Mouse (Mus musculus): ENCODE results near the gene Ube2z. TPM values are rescaled to one million over a fixed set of nuclear protein-coding genes. Genes with fewer than 3 reads are reported as not detected.
"Not testable (repeated sequence)": the region's sequence is repeated elsewhere in the genome, so short reads cannot be mapped to it uniquely, and the experiment has no call there.

The Ube2z gene
- polyA plus RNA-seq (2014; fragmentation: Nextera tagmentation; extraction: Ambion mirVana) = 32.3 and 32.7 TPM in 2 replicates

DNA sequence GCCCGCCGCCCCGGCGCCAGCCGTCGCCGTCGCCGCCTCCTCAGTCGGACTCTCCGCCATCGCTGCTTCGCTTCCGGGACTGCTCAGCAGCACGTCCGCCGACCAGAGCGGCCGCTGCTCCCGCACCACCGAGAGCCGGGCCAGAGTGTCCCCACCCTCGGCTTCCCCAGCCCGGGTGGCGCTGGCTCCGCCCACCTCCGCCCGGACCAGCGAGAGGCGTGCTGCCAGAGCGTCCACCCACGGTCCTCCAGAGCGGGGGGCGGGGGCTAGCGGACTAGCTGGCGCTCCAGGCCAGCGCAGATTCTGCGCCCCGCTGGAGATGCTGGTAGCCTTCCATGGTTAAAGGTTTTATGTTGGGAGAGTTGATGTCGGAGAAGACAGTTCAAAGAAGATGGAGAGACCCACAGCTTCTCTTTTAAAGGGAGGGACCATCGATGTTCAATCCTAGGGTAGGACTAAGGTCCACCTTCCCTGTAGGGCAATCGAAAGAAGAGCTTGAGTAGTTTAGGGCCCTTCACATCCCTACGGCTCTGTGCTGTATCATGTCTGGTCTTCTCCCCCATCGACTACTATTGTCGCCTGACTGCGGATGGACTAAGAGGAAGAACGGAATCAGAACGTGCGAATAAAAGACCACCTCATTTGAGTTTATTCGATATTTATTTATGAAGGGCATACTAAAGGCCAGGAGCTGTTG, at the start of gene Ube2z:
TSS of gene Ube2z (minus strand) at position 174 of the 697 bp plus-strand sequence.
- no peaks in the 10 kb centered on the region for H3K9me3 ChIP-seq (ENCODE audit: control insufficient read depth, low read length)
- WGBS = 4% methylated on average over 48 of the region's 50 CpGs
- H3K4me3 ChIP-seq (replicated peaks; ENCODE audit: low read depth, low read length) = peak within 1 kb of the TSS; percentile 91
- ATAC-seq (ENCODE audit: low FRiP score, low TSS enrichment) (peak; percentile 99), DNase-seq (peak; percentile 98)
- H3K27me3 ChIP-seq (ENCODE audit: control insufficient read depth, insufficient read depth, low read length) = no peaks in the 10 kb centered on the region
- peaks cover 18% of the 10 kb centered on the region for H3K36me3 ChIP-seq (ENCODE audit: control insufficient read depth, insufficient read depth, low read length)
- peak within 1 kb of the TSS; percentile 83 for H3K27ac ChIP-seq (replicated peaks; ENCODE audit: low read depth, low read length)
- H3K4me2 ChIP-seq (ENCODE audit: low read length) = peak within 1 kb of the TSS; percentile 93
- H3K9ac ChIP-seq (replicated peaks; ENCODE audit: low read length) = peak within 1 kb of the TSS; percentile 92
- H3K4me1 ChIP-seq (ENCODE audit: control insufficient read depth, insufficient read depth, low read length) = peaks cover 20% of the 10 kb centered on the region

DNA sequence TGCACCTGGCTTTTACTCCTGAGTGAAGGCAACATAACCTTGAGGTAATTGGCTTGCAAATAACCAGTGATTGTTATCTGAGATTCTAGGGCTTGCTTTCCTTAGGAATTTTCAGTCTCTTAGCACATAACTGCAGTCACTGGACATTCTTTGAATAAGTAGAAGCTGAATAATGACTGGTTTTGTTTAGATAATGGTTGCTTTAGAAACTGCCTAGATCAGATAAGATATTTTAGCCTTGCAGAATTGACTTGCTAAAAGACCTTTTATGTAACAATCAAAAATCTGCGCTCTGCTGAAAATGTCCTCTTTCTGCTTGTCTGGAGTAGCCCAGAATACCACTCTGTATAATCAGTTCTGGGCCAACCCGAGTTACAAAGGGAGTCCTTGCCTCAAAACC, 48.9 kb upstream of the Ube2z start:
- ATAC-seq (ENCODE audit: low FRiP score, low TSS enrichment) (no peak), DNase-seq (no peak)
- Histone ChIP-seq H3K27me3 (ENCODE audit: control insufficient read depth, insufficient read depth, low read length) (no peaks in the 10 kb centered on the region), H3K4me3 (replicated peaks; ENCODE audit: low read depth, low read length) (no peak overlapping the region), H3K9ac (replicated peaks; ENCODE audit: low read length) (no peak overlapping the region), H3K4me1 (ENCODE audit: control insufficient read depth, insufficient read depth, low read length) (no peaks in the 10 kb centered on the region), H3K36me3 (ENCODE audit: control insufficient read depth, insufficient read depth, low read length) (no peaks in the 10 kb centered on the region), H3K9me3 (ENCODE audit: control insufficient read depth, low read length) (no peaks in the 10 kb centered on the region), H3K4me2 (ENCODE audit: low read length) (no peak overlapping the region), H3K27ac (replicated peaks; ENCODE audit: low read depth, low read length) (no peak overlapping the region)
- 65% methylated on average over 2 of the region's 2 CpGs for WGBS

DNA sequence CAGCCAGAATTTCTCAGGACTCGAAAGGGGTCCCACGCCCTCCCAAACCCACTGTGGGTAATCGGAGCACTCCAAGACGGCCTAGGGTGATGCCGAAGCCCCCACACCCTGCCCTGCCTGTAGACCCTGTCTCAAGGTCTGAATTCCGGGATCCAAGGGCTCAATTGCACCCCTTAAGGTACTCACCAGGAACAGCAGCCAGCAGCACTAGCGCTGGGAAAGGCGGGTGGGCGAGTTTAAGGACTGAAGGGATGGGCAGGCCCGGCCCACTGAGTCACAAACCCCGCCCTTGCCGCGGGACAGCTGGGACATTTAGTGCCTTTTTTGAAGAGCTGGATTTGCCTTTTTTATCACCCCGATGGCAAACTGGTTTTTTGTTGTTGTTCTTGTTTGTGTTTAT, 46.6 kb upstream of the Ube2z start, which contains the start of gene Calcoco2:
TSS of gene Calcoco2 (minus strand) at position 214 of the 400 bp plus-strand sequence.
- no peaks in the 10 kb centered on the region for H3K36me3 ChIP-seq (ENCODE audit: control insufficient read depth, insufficient read depth, low read length)
- H3K9me3 ChIP-seq (ENCODE audit: control insufficient read depth, low read length) = no peaks in the 10 kb centered on the region
- no peak for DNase-seq
- no peaks in the 10 kb centered on the region for H3K4me1 ChIP-seq (ENCODE audit: control insufficient read depth, insufficient read depth, low read length)
- no peaks in the 10 kb centered on the region for H3K27me3 ChIP-seq (ENCODE audit: control insufficient read depth, insufficient read depth, low read length)
- 46% methylated on average over 14 of the region's 14 CpGs for WGBS
- ATAC-seq (ENCODE audit: low FRiP score, low TSS enrichment) = no peak
- no peak within 1 kb of the TSS for H3K27ac ChIP-seq (replicated peaks; ENCODE audit: low read depth, low read length)
- H3K4me2 ChIP-seq (ENCODE audit: low read length) = no peak within 1 kb of the TSS
- H3K9ac ChIP-seq (replicated peaks; ENCODE audit: low read length) = no peak within 1 kb of the TSS
- H3K4me3 ChIP-seq (replicated peaks; ENCODE audit: low read depth, low read length) = no peak within 1 kb of the TSS

GRCm38 (mm10) chr11:96110950-96111349, 45.8 kb upstream of the Ube2z start:
- not testable (repeated sequence) for ATAC-seq (ENCODE audit: low FRiP score, low TSS enrichment); H3K27ac ChIP-seq (replicated peaks; ENCODE audit: low read depth, low read length); DNase-seq; H3K36me3 ChIP-seq (ENCODE audit: control insufficient read depth, insufficient read depth, low read length); H3K9ac ChIP-seq (replicated peaks; ENCODE audit: low read length); H3K4me3 ChIP-seq (replicated peaks; ENCODE audit: low read depth, low read length); H3K4me2 ChIP-seq (ENCODE audit: low read length); H3K9me3 ChIP-seq (ENCODE audit: control insufficient read depth, low read length); H3K4me1 ChIP-seq (ENCODE audit: control insufficient read depth, insufficient read depth, low read length); H3K27me3 ChIP-seq (ENCODE audit: control insufficient read depth, insufficient read depth, low read length)
- 54% methylated on average over 2 of the region's 2 CpGs for WGBS

- WGBS = 87% methylated on average over 1 of the region's 1 CpGs
Measured at GRCm38 (mm10) chr11:96108376-96108775, 43.2 kb upstream of the Ube2z start.

GRCm38 (mm10) chr11:96093361-96093760, 28.2 kb upstream of the Ube2z start:
- no peak overlapping the region for H3K4me3 ChIP-seq (replicated peaks; ENCODE audit: low read depth, low read length)
- no peak for ATAC-seq (ENCODE audit: low FRiP score, low TSS enrichment)
- no peaks in the 10 kb centered on the region for H3K4me1 ChIP-seq (ENCODE audit: control insufficient read depth, insufficient read depth, low read length)
- no peaks in the 10 kb centered on the region for H3K36me3 ChIP-seq (ENCODE audit: control insufficient read depth, insufficient read depth, low read length)
- peak; percentile 67 for DNase-seq
- 16% methylated on average over 3 of the region's 3 CpGs for WGBS
- H3K27ac ChIP-seq (replicated peaks; ENCODE audit: low read depth, low read length) = no peak overlapping the region
- no peak overlapping the region for H3K9ac ChIP-seq (replicated peaks; ENCODE audit: low read length)
- no peaks in the 10 kb centered on the region for H3K27me3 ChIP-seq (ENCODE audit: control insufficient read depth, insufficient read depth, low read length)
- no peak overlapping the region for H3K4me2 ChIP-seq (ENCODE audit: low read length)
- H3K9me3 ChIP-seq (ENCODE audit: control insufficient read depth, low read length) = no peaks in the 10 kb centered on the region

More at GRCm38 (mm10) chr11:96108376-96108775, 43.2 kb upstream of the Ube2z start:
- ATAC-seq (ENCODE audit: low FRiP score, low TSS enrichment) (no peak), DNase-seq (no peak)
- no peaks in the 10 kb centered on the region for H3K27me3 ChIP-seq (ENCODE audit: control insufficient read depth, insufficient read depth, low read length)
- H3K27ac ChIP-seq (replicated peaks; ENCODE audit: low read depth, low read length) = no peak overlapping the region
- no peaks in the 10 kb centered on the region for H3K36me3 ChIP-seq (ENCODE audit: control insufficient read depth, insufficient read depth, low read length)
- no peak overlapping the region for H3K9ac ChIP-seq (replicated peaks; ENCODE audit: low read length)
- H3K4me2 ChIP-seq (ENCODE audit: low read length) = no peak overlapping the region
- no peaks in the 10 kb centered on the region for H3K4me1 ChIP-seq (ENCODE audit: control insufficient read depth, insufficient read depth, low read length)
- no peaks in the 10 kb centered on the region for H3K9me3 ChIP-seq (ENCODE audit: control insufficient read depth, low read length)
- H3K4me3 ChIP-seq (replicated peaks; ENCODE audit: low read depth, low read length) = no peak overlapping the region

DNA sequence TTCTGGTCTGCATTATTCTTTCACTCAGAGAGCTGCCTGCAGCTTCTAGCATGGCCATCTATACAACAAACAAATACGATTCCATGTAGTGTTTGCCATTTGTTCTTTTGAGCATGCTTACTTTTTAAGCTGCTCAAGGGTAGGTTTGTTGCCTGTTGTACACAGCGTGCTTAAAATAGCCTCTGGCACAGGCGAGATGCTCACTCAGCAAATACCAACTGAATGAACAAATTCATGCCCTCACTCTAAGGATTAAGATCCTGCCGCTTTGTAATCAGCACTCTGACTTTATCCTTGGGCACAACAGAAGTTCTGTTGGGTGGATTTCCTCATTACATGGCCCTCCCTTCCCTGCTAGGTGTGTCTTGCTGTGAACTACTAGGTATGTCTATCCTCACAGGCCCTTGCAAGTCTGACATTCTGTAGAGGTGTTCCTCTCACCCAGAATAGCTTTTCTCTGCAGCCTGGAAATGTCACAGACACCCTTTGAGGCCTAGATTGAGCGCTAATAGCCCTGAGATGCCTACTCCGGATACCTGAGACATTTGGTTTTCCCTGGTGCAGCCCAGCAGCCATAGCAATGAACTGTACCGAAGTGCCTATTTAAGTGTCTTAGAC, 27.6 kb upstream of the Ube2z start:
- no peaks in the 10 kb centered on the region; the same call in 1 of the 2 replicates for H3K9me3 ChIP-seq (ENCODE audit: control insufficient read depth, low read length)
- no peaks in the 10 kb centered on the region for H3K4me1 ChIP-seq (ENCODE audit: control insufficient read depth, insufficient read depth, low read length)
- WGBS = 45% methylated on average over 7 of the region's 7 CpGs
- no peak for ATAC-seq (ENCODE audit: low FRiP score, low TSS enrichment)
- H3K36me3 ChIP-seq (ENCODE audit: control insufficient read depth, insufficient read depth, low read length) = no peaks in the 10 kb centered on the region
- no peak overlapping the region for H3K9ac ChIP-seq (replicated peaks; ENCODE audit: low read length)
- H3K4me3 ChIP-seq (replicated peaks; ENCODE audit: low read depth, low read length) = no peak overlapping the region
- no peaks in the 10 kb centered on the region for H3K27me3 ChIP-seq (ENCODE audit: control insufficient read depth, insufficient read depth, low read length)
- H3K27ac ChIP-seq (replicated peaks; ENCODE audit: low read depth, low read length) = no peak overlapping the region
- DNase-seq = no peak
- no peak overlapping the region for H3K4me2 ChIP-seq (ENCODE audit: low read length)

DNA sequence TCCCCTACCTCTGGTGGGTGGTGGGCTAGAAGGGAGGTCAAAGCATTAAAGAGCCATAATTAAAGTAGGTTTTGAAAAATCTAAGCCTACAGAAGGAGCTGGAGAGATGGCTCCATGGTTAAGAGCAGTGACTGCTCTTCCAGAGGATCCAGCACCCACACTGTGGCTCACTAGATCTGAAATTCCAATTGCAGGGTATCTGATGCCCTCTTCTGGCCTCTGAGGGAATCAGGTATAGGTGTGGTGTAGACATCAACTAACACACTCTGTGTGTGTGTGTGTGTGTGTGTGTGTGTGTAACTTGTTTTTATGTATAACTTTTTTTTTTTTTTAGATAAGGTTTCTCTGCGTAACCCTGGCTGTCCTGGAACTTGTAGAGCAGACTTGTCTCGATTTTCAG, 25.9 kb upstream of the Ube2z start:
- ATAC-seq (ENCODE audit: low FRiP score, low TSS enrichment) = no peak
- Histone ChIP-seq H3K4me1 (ENCODE audit: control insufficient read depth, insufficient read depth, low read length) (no peaks in the 10 kb centered on the region), H3K36me3 (ENCODE audit: control insufficient read depth, insufficient read depth, low read length) (no peaks in the 10 kb centered on the region), H3K9me3 (ENCODE audit: control insufficient read depth, low read length) (no peaks in the 10 kb centered on the region; the same call in 1 of the 2 replicates), H3K4me2 (ENCODE audit: low read length) (no peak overlapping the region), H3K4me3 (replicated peaks; ENCODE audit: low read depth, low read length) (no peak overlapping the region), H3K9ac (replicated peaks; ENCODE audit: low read length) (no peak overlapping the region), H3K27ac (replicated peaks; ENCODE audit: low read depth, low read length) (no peak overlapping the region), H3K27me3 (ENCODE audit: control insufficient read depth, insufficient read depth, low read length) (no peaks in the 10 kb centered on the region)
- 69% methylated on average over 2 of the region's 2 CpGs for WGBS
- DNase-seq = peak; percentile 51

- DNase-seq (no peak), ATAC-seq (ENCODE audit: low FRiP score, low TSS enrichment) (no peak)
- Histone ChIP-seq H3K27me3 (ENCODE audit: control insufficient read depth, insufficient read depth, low read length) (no peaks in the 10 kb centered on the region), H3K4me1 (ENCODE audit: control insufficient read depth, insufficient read depth, low read length) (no peaks in the 10 kb centered on the region), H3K27ac (replicated peaks; ENCODE audit: low read depth, low read length) (no peak overlapping the region), H3K9ac (replicated peaks; ENCODE audit: low read length) (no peak overlapping the region), H3K4me2 (ENCODE audit: low read length) (no peak overlapping the region), H3K4me3 (replicated peaks; ENCODE audit: low read depth, low read length) (no peak overlapping the region), H3K9me3 (ENCODE audit: control insufficient read depth, low read length) (no peaks in the 10 kb centered on the region; the same call in 1 of the 2 replicates), H3K36me3 (ENCODE audit: control insufficient read depth, insufficient read depth, low read length) (no peaks in the 10 kb centered on the region)
- WGBS = 89% methylated on average over 6 of the region's 6 CpGs
Measured at GRCm38 (mm10) chr11:96087981-96088380, 22.8 kb upstream of the Ube2z start.

Measured in midbrain, embryonic 14.5 days (tissue).